Mouse (Mus musculus) neutrophil, adult 5-6 weeks (primary cell): ENCODE results near the gene Snapin. TPM values are rescaled to one million over a fixed set of nuclear protein-coding genes. Genes with fewer than 3 reads are reported as not detected.

Source experiments
- ATAC-seq: fragments of 151-379, 151-347 bp; 2 replicates; pipeline ENCODE4 v1.8.0; 2017; ENCODE audit warnings: mild to moderate bottlenecking, moderate TSS enrichment; ENCODE audit not compliant: insufficient number of reproducible peaks, poor library complexity, low FRiP score, severe bottlenecking; ENCODE audit errors: extremely low read depth
- total RNA-seq: library from RNA; stranded (forward); fragments of 200-1000 nt; gene quantifications from 2 replicates; pipeline ENCODE4 v1.2.3, GENCODE M21; 2017

The Snapin gene
- total RNA-seq = 41.6 and 45.4 TPM in 2 replicates

GRCm38 (mm10) chr3:90490696-90491256 is at the start of gene Snapin:
Gene Snapin (minus strand): TSS chr3:90491033.
- ATAC-seq = peak; percentile 98

GRCm38 (mm10) chr3:90537905-90538296 is 47.1 kb upstream of the Snapin start:
- no peak for ATAC-seq

GRCm38 (mm10) chr3:90537141-90537904 is 46.5 kb upstream of the Snapin start, which contains the start of gene S100a16:
Gene S100a16 (plus strand): TSS chr3:90537254.
- no peak for ATAC-seq

- ATAC-seq = no peak
Measured at GRCm38 (mm10) chr3:90535446-90535845, 44.6 kb upstream of the Snapin start.

- ATAC-seq = no peak
Measured at GRCm38 (mm10) chr3:90531713-90532112, 40.9 kb upstream of the Snapin start.

- no peak for ATAC-seq
Measured at GRCm38 (mm10) chr3:90527291-90527873, 36.5 kb upstream of the Snapin start.

- ATAC-seq = no peak
Measured at GRCm38 (mm10) chr3:90526580-90526979, 35.7 kb upstream of the Snapin start, which contains the start of gene S100a14. Gene S100a14 (plus strand): TSS chr3:90526856.

- no peak for ATAC-seq
Measured at GRCm38 (mm10) chr3:90526076-90526475, 35.2 kb upstream of the Snapin start.

GRCm38 (mm10) chr3:90525421-90525820 is 34.6 kb upstream of the Snapin start:
- peak; percentile 59 for ATAC-seq

- ATAC-seq = no peak
Measured at GRCm38 (mm10) chr3:90517711-90518110, 26.9 kb upstream of the Snapin start.

GRCm38 (mm10) chr3:90515789-90516188 is 25.0 kb upstream of the Snapin start:
- ATAC-seq = no peak

- no peak for ATAC-seq
Measured at GRCm38 (mm10) chr3:90515242-90515641, 24.4 kb upstream of the Snapin start.

GRCm38 (mm10) chr3:90514691-90515090 is 23.9 kb upstream of the Snapin start:
- ATAC-seq = peak; percentile 62

GRCm38 (mm10) chr3:90513796-90514590 is 23.2 kb upstream of the Snapin start, which contains the start of the genes S100a1 and S100a13:
Gene S100a1 (minus strand): TSS chr3:90514392.
Gene S100a13 (plus strand): TSS chr3:90514435.
- peak; percentile 8; the same call in 1 of the 2 replicates for ATAC-seq

- no peak for ATAC-seq
Measured at GRCm38 (mm10) chr3:90512948-90513642, 22.3 kb upstream of the Snapin start.

- ATAC-seq = no peak
Measured at GRCm38 (mm10) chr3:90512276-90512675, 21.4 kb upstream of the Snapin start.

GRCm38 (mm10) chr3:90509747-90510123 is 18.9 kb upstream of the Snapin start:
- no peak for ATAC-seq

- peak; percentile 96 for ATAC-seq
Measured at GRCm38 (mm10) chr3:90508950-90509746, 18.3 kb upstream of the Snapin start, which contains the start of gene Chtop. Gene Chtop (minus strand): TSS chr3:90509498.
